Mouse (Mus musculus): Measurements from ENCODE around the gene Gm49387. TPM values are rescaled to one million over a fixed set of nuclear protein-coding genes. Genes with fewer than 3 reads are reported as not detected.
A peak's percentile ranks its signal among the peaks of the same experiment; 100 is the strongest.

Gm49387 gene
- polyA plus RNA-seq, 1 experiment from 2014 or later: 1.7 TPM

DNA sequence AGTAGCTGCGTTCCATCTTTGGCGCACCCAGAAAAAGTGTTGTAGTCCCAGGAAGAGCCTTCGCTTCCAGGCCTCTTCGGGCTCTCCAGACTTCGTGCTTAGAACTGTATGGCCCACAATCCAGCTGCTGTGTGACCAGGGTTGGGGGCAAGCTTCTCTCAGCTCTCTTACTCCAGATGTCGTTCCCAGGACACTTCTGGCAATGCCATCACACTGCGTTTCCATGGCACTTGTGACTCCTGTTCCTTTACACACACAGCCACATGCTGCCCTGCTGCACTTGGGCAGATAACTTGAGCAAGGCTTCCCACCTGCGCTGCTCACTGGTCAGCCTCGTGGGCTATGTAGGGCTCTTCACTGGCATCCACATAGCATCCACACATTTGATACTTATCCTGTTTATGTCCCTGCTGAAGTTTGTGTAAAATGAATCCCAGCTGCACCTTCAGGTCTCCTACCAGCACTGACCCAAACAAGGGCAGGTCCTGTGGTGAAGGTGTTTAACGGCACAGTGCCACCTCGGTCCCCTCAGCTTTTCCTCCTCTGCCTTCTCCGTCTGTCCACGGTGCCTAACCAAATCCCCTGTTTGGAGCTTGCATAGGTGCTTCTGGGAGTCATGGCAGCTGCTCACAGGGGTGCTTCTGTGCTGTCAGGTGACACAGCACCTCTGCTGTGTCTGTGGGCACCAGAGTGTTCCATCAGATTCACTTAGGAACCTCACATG is 22.9 kb upstream of the Gm49387 start:
- 86% methylated on average over 13 of the region's 13 CpGs for WGBS
- Histone ChIP-seq H3K36me3 (ENCODE audit: control insufficient read depth, insufficient read depth, low read length) (peaks cover 10% of the 10 kb centered on the region; the same call in 1 of the 2 replicates), H3K9me3 (ENCODE audit: control insufficient read depth, low read length) (no peaks in the 10 kb centered on the region), H3K9ac (ENCODE audit: low read depth, low read length) (no peak overlapping the region), H3K4me2 (ENCODE audit: low read length) (no peak overlapping the region), H3K27ac (ENCODE audit: low read depth, low read length) (peak overlapping the region; percentile 99), H3K27me3 (replicated peaks; ENCODE audit: control insufficient read depth, insufficient read depth, low read length) (no peaks in the 10 kb centered on the region), H3K4me1 (ENCODE audit: control insufficient read depth, insufficient read depth, low read depth, low read length) (peaks cover 46% of the 10 kb centered on the region), H3K4me3 (ENCODE audit: low read length) (no peak overlapping the region)
- ATAC-seq: no peak

DNA sequence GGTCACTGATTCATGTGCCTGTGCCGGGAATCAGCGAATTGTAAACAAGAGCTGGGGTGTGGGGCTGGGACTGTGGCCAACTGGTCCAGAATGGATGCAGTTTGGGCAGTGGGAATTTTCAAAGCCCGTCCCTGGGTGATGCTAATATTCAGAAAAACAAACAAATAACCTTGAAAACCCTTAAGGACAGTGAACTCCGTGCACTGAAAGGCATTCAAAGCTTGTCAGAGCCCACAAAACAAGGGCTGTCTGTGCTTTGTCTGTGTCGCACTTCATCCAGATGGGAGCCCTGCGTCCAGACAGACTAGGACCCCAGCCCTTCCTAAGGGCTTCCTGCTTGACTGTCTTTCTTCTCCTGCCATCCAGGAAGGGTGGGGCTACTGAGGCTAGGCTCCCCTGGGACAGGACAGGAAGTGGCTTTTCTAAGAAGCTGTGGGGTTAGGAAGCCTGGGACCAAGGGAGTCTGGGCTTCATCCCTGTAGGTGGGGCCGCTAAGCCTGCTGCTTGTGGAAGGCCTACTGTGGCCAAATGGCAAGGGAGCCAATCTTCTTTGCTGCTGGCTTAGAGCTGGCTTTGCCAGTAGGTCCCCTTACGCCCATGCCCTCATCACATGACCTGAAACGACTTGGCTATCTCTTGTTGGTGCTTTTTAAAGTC is 22.0 kb upstream of the Gm49387 start:
- H3K4me3 ChIP-seq (ENCODE audit: low read length): peak overlapping the region; percentile 45
- peak overlapping the region; percentile 99 for H3K27ac ChIP-seq (ENCODE audit: low read depth, low read length)
- H3K9me3 ChIP-seq (ENCODE audit: control insufficient read depth, low read length): no peaks in the 10 kb centered on the region
- H3K4me1 ChIP-seq (ENCODE audit: control insufficient read depth, insufficient read depth, low read depth, low read length): peaks cover 51% of the 10 kb centered on the region
- H3K4me2 ChIP-seq (ENCODE audit: low read length): peak overlapping the region; percentile 78
- H3K9ac ChIP-seq (ENCODE audit: low read depth, low read length): peak overlapping the region; percentile 79
- H3K27me3 ChIP-seq (replicated peaks; ENCODE audit: control insufficient read depth, insufficient read depth, low read length): no peaks in the 10 kb centered on the region
- peaks cover 9% of the 10 kb centered on the region; the same call in 1 of the 2 replicates for H3K36me3 ChIP-seq (ENCODE audit: control insufficient read depth, insufficient read depth, low read length)
- ATAC-seq: peak; percentile 45
- 12% methylated on average over 9 of the region's 9 CpGs for WGBS

GRCm38 (mm10) chr14:31661671-31662554 is 21.2 kb upstream of the Gm49387 start:
- H3K4me3 ChIP-seq (ENCODE audit: low read length): peak overlapping the region; percentile 45
- peak; percentile 94 for ATAC-seq
- peak overlapping the region; percentile 99 for H3K27ac ChIP-seq (ENCODE audit: low read depth, low read length)
- WGBS: 1% methylated on average over 44 of the region's 44 CpGs
- peaks cover 3% of the 10 kb centered on the region; the same call in 1 of the 2 replicates for H3K36me3 ChIP-seq (ENCODE audit: control insufficient read depth, insufficient read depth, low read length)
- H3K27me3 ChIP-seq (replicated peaks; ENCODE audit: control insufficient read depth, insufficient read depth, low read length): no peaks in the 10 kb centered on the region
- H3K9me3 ChIP-seq (ENCODE audit: control insufficient read depth, low read length): no peaks in the 10 kb centered on the region
- peak overlapping the region; percentile 79 for H3K9ac ChIP-seq (ENCODE audit: low read depth, low read length)
- peak overlapping the region; percentile 78 for H3K4me2 ChIP-seq (ENCODE audit: low read length)
- peaks cover 56% of the 10 kb centered on the region for H3K4me1 ChIP-seq (ENCODE audit: control insufficient read depth, insufficient read depth, low read depth, low read length)

DNA sequence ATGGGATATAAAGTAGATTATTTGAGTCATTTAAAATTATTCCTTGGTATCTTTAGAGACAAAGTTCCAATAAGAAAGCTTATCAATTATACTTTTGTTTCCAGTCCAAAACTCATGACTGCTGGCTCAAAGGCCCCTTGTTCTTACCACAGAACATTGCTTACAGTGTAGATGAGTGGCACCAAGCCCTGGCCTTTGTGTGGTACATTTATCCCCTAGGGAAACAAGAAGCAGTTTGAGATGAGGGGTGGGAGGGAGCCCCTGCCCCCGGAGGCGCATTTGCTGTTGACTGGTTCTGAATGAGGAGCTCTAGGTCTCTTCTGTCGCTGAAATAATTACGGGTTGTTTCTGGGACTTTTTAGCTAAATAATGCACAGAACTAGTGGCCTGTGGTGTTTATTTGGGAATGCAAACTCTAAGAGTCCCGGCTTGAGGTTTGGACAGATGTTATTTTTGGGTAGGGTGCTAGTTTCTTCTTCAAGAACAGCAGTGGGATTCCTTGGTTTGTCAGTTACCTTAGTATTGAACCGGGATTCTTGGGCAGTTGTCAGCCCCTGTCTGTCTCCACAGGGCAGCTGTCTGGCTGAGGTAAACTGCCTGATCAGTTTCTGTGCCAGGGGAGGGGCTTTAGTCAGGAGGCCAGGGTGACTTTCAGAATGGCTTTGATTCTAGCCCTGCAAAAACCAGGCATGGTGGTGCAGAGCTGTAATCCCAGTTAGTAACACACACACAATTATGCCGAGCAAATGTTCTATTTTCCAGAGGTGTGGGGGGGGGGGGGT is 19.8 kb upstream of the Gm49387 start:
- no peak overlapping the region for H3K4me3 ChIP-seq (ENCODE audit: low read length)
- no peak overlapping the region; the same call in 1 of the 2 replicates for H3K4me2 ChIP-seq (ENCODE audit: low read length)
- no peaks in the 10 kb centered on the region for H3K9me3 ChIP-seq (ENCODE audit: control insufficient read depth, low read length)
- no peak for ATAC-seq
- peaks cover 56% of the 10 kb centered on the region for H3K4me1 ChIP-seq (ENCODE audit: control insufficient read depth, insufficient read depth, low read depth, low read length)
- 46% methylated on average over 7 of the region's 7 CpGs for WGBS
- H3K9ac ChIP-seq (ENCODE audit: low read depth, low read length): no peak overlapping the region
- H3K36me3 ChIP-seq (ENCODE audit: control insufficient read depth, insufficient read depth, low read length): no peaks in the 10 kb centered on the region
- no peaks in the 10 kb centered on the region for H3K27me3 ChIP-seq (replicated peaks; ENCODE audit: control insufficient read depth, insufficient read depth, low read length)
- peak overlapping the region; percentile 99 for H3K27ac ChIP-seq (ENCODE audit: low read depth, low read length)

DNA sequence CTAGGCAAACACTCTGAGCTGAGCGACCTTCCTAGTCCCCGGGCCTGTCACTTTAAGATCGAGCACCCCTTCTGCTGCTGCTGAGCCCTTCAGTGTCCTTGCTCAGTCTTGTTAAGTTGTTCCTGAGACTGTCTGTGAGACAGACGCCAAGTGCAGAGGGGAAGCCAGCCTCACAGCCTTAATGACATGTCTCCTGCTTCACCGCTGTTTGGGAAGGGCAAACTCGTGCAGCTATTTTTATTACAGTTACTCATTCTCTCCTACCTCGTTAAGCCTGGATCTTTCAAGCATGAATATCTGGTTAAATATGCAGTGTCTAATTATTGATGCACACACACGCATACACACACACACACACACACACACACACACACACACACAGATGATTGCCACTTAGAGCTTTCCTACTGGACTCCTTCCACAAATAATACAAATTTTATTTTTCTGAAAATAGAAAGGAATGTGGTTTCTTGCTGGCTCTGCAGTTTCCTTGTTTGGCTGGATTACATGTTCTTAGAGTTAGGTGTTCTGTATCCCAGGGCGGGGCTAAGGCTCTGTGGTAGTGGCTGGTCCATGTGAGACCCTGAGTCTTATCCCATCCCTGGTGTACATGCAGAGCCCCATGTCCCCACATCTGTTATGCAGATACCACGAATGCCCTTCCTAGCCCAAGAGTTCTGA is 19.0 kb upstream of the Gm49387 start:
- H3K9me3 ChIP-seq (ENCODE audit: control insufficient read depth, low read length): no peaks in the 10 kb centered on the region
- peak overlapping the region; percentile 73 for H3K27ac ChIP-seq (ENCODE audit: low read depth, low read length)
- WGBS: 44% methylated on average over 10 of the region's 10 CpGs
- no peaks in the 10 kb centered on the region for H3K36me3 ChIP-seq (ENCODE audit: control insufficient read depth, insufficient read depth, low read length)
- H3K4me3 ChIP-seq (ENCODE audit: low read length): no peak overlapping the region
- no peaks in the 10 kb centered on the region for H3K27me3 ChIP-seq (replicated peaks; ENCODE audit: control insufficient read depth, insufficient read depth, low read length)
- ATAC-seq: no peak
- no peak overlapping the region; the same call in 1 of the 2 replicates for H3K9ac ChIP-seq (ENCODE audit: low read depth, low read length)
- peaks cover 52% of the 10 kb centered on the region for H3K4me1 ChIP-seq (ENCODE audit: control insufficient read depth, insufficient read depth, low read depth, low read length)
- no peak overlapping the region for H3K4me2 ChIP-seq (ENCODE audit: low read length)

- Histone ChIP-seq H3K9me3 (ENCODE audit: control insufficient read depth, low read length) (no peaks in the 10 kb centered on the region), H3K4me2 (ENCODE audit: low read length) (no peak overlapping the region), H3K36me3 (ENCODE audit: control insufficient read depth, insufficient read depth, low read length) (no peaks in the 10 kb centered on the region), H3K4me3 (ENCODE audit: low read length) (no peak overlapping the region), H3K9ac (ENCODE audit: low read depth, low read length) (no peak overlapping the region), H3K4me1 (ENCODE audit: control insufficient read depth, insufficient read depth, low read depth, low read length) (peaks cover 41% of the 10 kb centered on the region), H3K27ac (ENCODE audit: low read depth, low read length) (peak overlapping the region; percentile 2; the same call in 1 of the 2 replicates), H3K27me3 (replicated peaks; ENCODE audit: control insufficient read depth, insufficient read depth, low read length) (no peaks in the 10 kb centered on the region)
- 75% methylated on average over 8 of the region's 8 CpGs for WGBS
- ATAC-seq: no peak
Observed at GRCm38 (mm10) chr14:31658126-31658680, 17.5 kb upstream of the Gm49387 start.

DNA sequence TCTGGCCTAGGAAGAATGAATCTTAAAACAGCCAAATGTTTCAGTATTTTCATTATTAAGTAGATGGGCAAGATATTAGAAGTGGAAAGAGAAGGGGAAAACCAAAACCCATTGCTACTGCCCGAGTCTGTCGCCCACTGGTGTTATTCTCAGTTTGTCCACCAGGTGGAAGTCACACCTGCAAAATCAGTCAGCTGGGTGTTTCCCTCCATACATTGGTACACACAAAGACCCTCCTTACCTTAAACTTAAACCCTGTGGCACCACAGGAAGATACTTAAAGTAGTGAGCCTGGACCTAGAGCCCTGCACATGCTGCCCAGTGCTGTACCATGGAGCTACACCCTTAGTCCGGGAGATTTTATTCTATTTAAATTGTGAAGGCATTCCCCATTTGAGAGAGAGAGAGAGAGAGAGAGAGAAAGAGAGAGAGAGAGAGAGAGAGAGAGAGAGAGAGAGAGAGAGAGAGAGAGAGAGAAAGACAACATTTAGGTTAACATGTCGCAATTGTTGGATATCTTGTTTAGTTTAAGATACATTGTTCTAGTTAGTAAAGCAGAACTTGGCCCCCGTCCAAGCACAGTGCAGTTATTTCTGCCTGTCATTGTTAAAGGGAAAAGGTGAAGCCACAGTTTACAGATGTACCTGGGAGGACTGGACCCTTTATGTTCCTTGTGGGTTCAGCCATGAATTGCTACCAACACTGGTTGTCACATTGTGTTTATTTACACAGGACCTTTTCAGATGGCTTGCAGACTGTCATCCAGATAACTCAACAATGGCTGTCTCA is 16.4 kb upstream of the Gm49387 start:
- 42% methylated on average over 5 of the region's 5 CpGs for WGBS
- Histone ChIP-seq H3K27me3 (replicated peaks; ENCODE audit: control insufficient read depth, insufficient read depth, low read length) (no peaks in the 10 kb centered on the region), H3K4me1 (ENCODE audit: control insufficient read depth, insufficient read depth, low read depth, low read length) (peaks cover 31% of the 10 kb centered on the region), H3K4me3 (ENCODE audit: low read length) (no peak overlapping the region), H3K27ac (ENCODE audit: low read depth, low read length) (no peak overlapping the region), H3K4me2 (ENCODE audit: low read length) (no peak overlapping the region), H3K9ac (ENCODE audit: low read depth, low read length) (no peak overlapping the region), H3K36me3 (ENCODE audit: control insufficient read depth, insufficient read depth, low read length) (no peaks in the 10 kb centered on the region), H3K9me3 (ENCODE audit: control insufficient read depth, low read length) (no peaks in the 10 kb centered on the region)
- ATAC-seq: no peak

Measured in hindbrain, embryonic 16.5 days (tissue).